Mouse (Mus musculus) hindbrain, embryonic 11.5 days (tissue): ENCODE data around the gene Gcsh. TPM values are rescaled to one million over a fixed set of nuclear protein-coding genes. Genes with fewer than 3 reads are reported as not detected.

Experiments used
- ATAC-seq: fragments of 200-750 bp; cut with Nextera tagmentation; 2 replicates; pipeline ENCODE4 v1.8.0; 2017; ENCODE audit warnings: mild to moderate bottlenecking, moderate TSS enrichment, moderate library complexity; ENCODE audit not compliant: low FRiP score
- DNase-seq: peaks from one replicate; pipeline ENCODE4 v3.0.0-alpha.2; 2015; ENCODE audit warnings: low spot score
- H3K27ac ChIP-seq: fragments of 300-500 bp; sonication (generic); 2 replicates; pipeline ENCODE4 v1.5.1; 2014; ENCODE audit warnings: mild to moderate bottlenecking, low read depth, low read length
- H3K27me3 ChIP-seq: fragments of 300-500 bp; sonication (generic); 2 replicates; pipeline ENCODE4 v1.6.1; 2014; ENCODE audit warnings: mild to moderate bottlenecking, low read length, moderate library complexity, mixed read lengths; ENCODE audit not compliant: control insufficient read depth, insufficient read depth
- H3K36me3 ChIP-seq: fragments of 300-500 bp; sonication (generic); 2 replicates; pipeline ENCODE4 v1.6.1; 2014; ENCODE audit warnings: mild to moderate bottlenecking, low read length, moderate library complexity, mixed read lengths; ENCODE audit not compliant: control insufficient read depth, insufficient read depth
- H3K4me1 ChIP-seq: fragments of 300-500 bp; sonication (generic); replicated peaks from 2 replicates; pipeline ENCODE4 v1.6.1; 2014; ENCODE audit warnings: low read length, mixed read lengths; ENCODE audit not compliant: control insufficient read depth, insufficient read depth
- H3K4me2 ChIP-seq: fragments of 300-500 bp; sonication (generic); replicated peaks from 2 replicates; pipeline ENCODE4 v1.6.1; 2014; ENCODE audit warnings: mild to moderate bottlenecking, low read depth, low read length
- H3K4me3 ChIP-seq: fragments of 300-500 bp; sonication (generic); 2 replicates; pipeline ENCODE4 v1.5.1; 2014; ENCODE audit warnings: low read depth, low read length
- H3K9ac ChIP-seq: fragments of 300-500 bp; sonication (generic); 2 replicates; pipeline ENCODE4 v1.6.1; 2014; ENCODE audit warnings: low read depth, low read length
- H3K9me3 ChIP-seq: fragments of 300-500 bp; sonication (generic); 2 replicates; pipeline ENCODE4 v1.6.1; 2016; ENCODE audit warnings: low read length; ENCODE audit not compliant: control insufficient read depth
- WGBS: fragments of 180-500 bp; shearing (Covaris S2); extraction: QIAGEN DNeasy Blood & Tissue Kit; methylation state at CpG from one replicate; pipeline ENCODE4 v1.1.7; 2014; 5-methylcytosine and 5-hydroxymethylcytosine counted together
- polyA plus RNA-seq: library from polyadenylated mRNA; unstranded; fragments of >200 nt; fragmentation: Nextera tagmentation; extraction: Ambion mirVana; gene quantifications from 2 replicates; pipeline ENCODE4 v1.2.1, GENCODE M21; 2014

Gene Gcsh
- polyA plus RNA-seq, 1 experiment from 2014 or later: 149 TPM

- ATAC-seq: no peak
- Histone ChIP-seq H3K27ac (no peak overlapping the region), H3K9ac (no peak overlapping the region), H3K27me3 (no peaks in the 10 kb centered on the region), H3K36me3 (no peaks in the 10 kb centered on the region), H3K9me3 (no peaks in the 10 kb centered on the region), H3K4me1 (no peaks in the 10 kb centered on the region), H3K4me2 (no peak overlapping the region), H3K4me3 (no peak overlapping the region)
- WGBS: 88% methylated on average over 1 of the region's 1 CpGs
- no peak for DNase-seq
Measured at GRCm38 (mm10) chr8:117022297-117022993, 29.1 kb upstream of the Gcsh start.

- H3K27ac ChIP-seq: no peak overlapping the region
- no peaks in the 10 kb centered on the region for H3K4me1 ChIP-seq
- H3K4me2 ChIP-seq: no peak overlapping the region
- no peak overlapping the region for H3K4me3 ChIP-seq
- 91% methylated on average over 18 of the region's 18 CpGs for WGBS
- H3K36me3 ChIP-seq: no peaks in the 10 kb centered on the region
- no peak overlapping the region for H3K9ac ChIP-seq
- H3K9me3 ChIP-seq: no peaks in the 10 kb centered on the region
- ATAC-seq: no peak
- DNase-seq: no peak
- no peaks in the 10 kb centered on the region for H3K27me3 ChIP-seq
Measured at GRCm38 (mm10) chr8:117019323-117020275, 26.3 kb upstream of the Gcsh start.

- ATAC-seq (no peak), DNase-seq (no peak)
- Histone ChIP-seq H3K27ac (no peak overlapping the region), H3K4me2 (no peak overlapping the region), H3K4me3 (no peak overlapping the region), H3K9ac (no peak overlapping the region), H3K9me3 (no peaks in the 10 kb centered on the region), H3K36me3 (no peaks in the 10 kb centered on the region), H3K27me3 (no peaks in the 10 kb centered on the region), H3K4me1 (no peaks in the 10 kb centered on the region)
- WGBS: 95% methylated on average over 4 of the region's 4 CpGs
Measured at GRCm38 (mm10) chr8:117017896-117018295, 24.6 kb upstream of the Gcsh start.

GRCm38 (mm10) chr8:117017006-117017405, 23.7 kb upstream of the Gcsh start:
- Histone ChIP-seq H3K9me3 (no peaks in the 10 kb centered on the region), H3K4me3 (no peak overlapping the region), H3K9ac (no peak overlapping the region), H3K4me1 (no peaks in the 10 kb centered on the region), H3K36me3 (no peaks in the 10 kb centered on the region), H3K27me3 (no peaks in the 10 kb centered on the region), H3K27ac (no peak overlapping the region), H3K4me2 (no peak overlapping the region)
- WGBS: 31% methylated on average over 8 of the region's 8 CpGs
- DNase-seq: no peak
- ATAC-seq: no peak

- Histone ChIP-seq H3K4me3 (no peak overlapping the region), H3K4me2 (no peak overlapping the region), H3K9ac (no peak overlapping the region), H3K27me3 (no peaks in the 10 kb centered on the region), H3K27ac (no peak overlapping the region), H3K9me3 (no peaks in the 10 kb centered on the region), H3K4me1 (no peaks in the 10 kb centered on the region), H3K36me3 (no peaks in the 10 kb centered on the region)
- DNase-seq (no peak), ATAC-seq (no peak)
- 77% methylated on average over 4 of the region's 4 CpGs for WGBS
Measured at GRCm38 (mm10) chr8:117015670-117016069, 22.3 kb upstream of the Gcsh start.

- DNase-seq: no peak
- WGBS: 90% methylated on average over 9 of the region's 9 CpGs
Measured at GRCm38 (mm10) chr8:117011366-117011765, 18.0 kb upstream of the Gcsh start.

GRCm38 (mm10) chr8:116994016-116994716, 829 bp upstream of the Gcsh start:
- peak overlapping the region; percentile 54; the same call in 1 of the 2 replicates for H3K9ac ChIP-seq
- WGBS: 60% methylated on average over 11 of the region's 11 CpGs

More at GRCm38 (mm10) chr8:117011366-117011765, 18.0 kb upstream of the Gcsh start:
- Histone ChIP-seq H3K4me3 (no peak overlapping the region), H3K4me1 (no peaks in the 10 kb centered on the region), H3K27me3 (no peaks in the 10 kb centered on the region), H3K9me3 (no peaks in the 10 kb centered on the region), H3K4me2 (no peak overlapping the region), H3K9ac (no peak overlapping the region), H3K36me3 (no peaks in the 10 kb centered on the region), H3K27ac (no peak overlapping the region)
- no peak for ATAC-seq

GRCm38 (mm10) chr8:116992176-116992971, 963 bp downstream of the Gcsh start:
- Histone ChIP-seq H3K9ac (peak overlapping the region; percentile 62), H3K4me2 (peak overlapping the region; percentile 59), H3K4me1 (no peaks in the 10 kb centered on the region), H3K4me3 (peak overlapping the region; percentile 73), H3K36me3 (no peaks in the 10 kb centered on the region), H3K27me3 (no peaks in the 10 kb centered on the region), H3K9me3 (no peaks in the 10 kb centered on the region), H3K27ac (no peak overlapping the region)
- ATAC-seq (no peak), DNase-seq (peak; percentile 36)
- 14% methylated on average over 23 of the region's 23 CpGs for WGBS

More at GRCm38 (mm10) chr8:116994016-116994716, 829 bp upstream of the Gcsh start:
- H3K36me3 ChIP-seq: no peaks in the 10 kb centered on the region
- no peak for DNase-seq
- ATAC-seq: peak; percentile 3; the same call in 1 of the 2 replicates
- no peaks in the 10 kb centered on the region for H3K27me3 ChIP-seq
- no peak overlapping the region for H3K27ac ChIP-seq
- H3K4me3 ChIP-seq: peak overlapping the region; percentile 73; the same call in 1 of the 2 replicates
- no peaks in the 10 kb centered on the region for H3K4me1 ChIP-seq
- peak overlapping the region; percentile 59 for H3K4me2 ChIP-seq
- no peaks in the 10 kb centered on the region for H3K9me3 ChIP-seq
